Mouse (Mus musculus) lung, adult 2 months (tissue): Measurements from ENCODE around the gene Prpsap1.

Source experiments
- CTCF ChIP-seq: fragments of 200-500 bp; IDR thresholded peaks from 2 replicates; pipeline ENCODE4 v1.5.1; 2011; ENCODE audit warnings: mild to moderate bottlenecking, low read length, control low read depth; ENCODE audit not compliant: insufficient read depth
- POLR2A ChIP-seq: fragments of 200-500 bp; IDR thresholded peaks from 2 replicates; pipeline ENCODE4 v1.6.1; 2011; ENCODE audit warnings: low read depth, mild to moderate bottlenecking, control low read depth, low read length, borderline replicate concordance; ENCODE audit errors: extremely low read depth

- no peak for TF ChIP-seq CTCF
- TF ChIP-seq POLR2A = no peak
These were observed 42.7 kb upstream of the Prpsap1 start for GRCm38 (mm10) chr11:116536685-116537084.
